Mouse (Mus musculus) embryonic stem cell, embryonic (primary cell): Measurements from ENCODE around the gene Gpr152.

Experiments
- CTCF ChIA-PET, 4 experiments: fragments of 300-600 bp in 2 of 4; fragments of 350-600 bp in 2 of 4; sonication (Branson Sonifier 250); formaldehyde crosslinking; loops; one replicate each; lab custom pipeline; 2022; ENCODE audit warnings: inconsistent platforms in 2 of 4; lab: Charles Lee
- POLR2A ChIA-PET, 4 experiments: fragments of 300-600 bp in 2 of 4; fragments of 350-600 bp in 2 of 4; sonication (Branson Sonifier 250); formaldehyde crosslinking; loops; one replicate each; lab custom pipeline; 2022; ENCODE audit warnings: antibody characterized with exemption in 4 of 4, inconsistent platforms in 1 of 4; lab: Charles Lee

The Gpr152 gene

GRCm38 (mm10) chr19:4139446-4139845 lies at the start of gene Gpr152:
Gene Gpr152, plus strand, starts transcription at chr19:4139787.
- ChIA-PET POLR2A (interaction anchor here in 3 of 4 experiments (0.5 to 9.5 kb wide), 17 partner anchors 8 to 179 kb away, joined by 3 to 67 read pairs (median 4); partner anchors contain the start of genes Rps6kb2 (in 2 of the 3), Aip (in 1 of the 3), Cdk2ap2 (in 1 of the 3) and Rad9a (in 1 of the 3)), CTCF (interaction anchor here in 3 of 4 experiments (0.5 to 6.1 kb wide), 3 partner anchors 13 to 422 kb away, joined by 3 to 29 read pairs (median 8); partner anchors contain the start of gene Aip (in 1 of the 3))

- CTCF ChIA-PET: interaction anchor here in 1 of 4 experiments (1.1 kb wide), 1 partner anchor 116 kb away, joined by 4 read pairs; no protein-coding TSS in a partner anchor
- POLR2A ChIA-PET: interaction anchor here in 3 of 4 experiments (0.5 to 1.2 kb wide), 6 partner anchors 9 to 178 kb away, joined by 3 to 4 read pairs (median 4); partner anchors contain the start of gene Aip (in 1 of the 3)
Measured at GRCm38 (mm10) chr19:4090446-4090845, 49.1 kb upstream of the Gpr152 start.

GRCm38 (mm10) chr19:4091383-4091782 lies 48.2 kb upstream of the Gpr152 start:
- ChIA-PET POLR2A (interaction anchor here in 1 of 4 experiments (1.0 kb wide), 1 partner anchor 34 kb away, joined by 4 read pairs; the partner anchor contains the start of gene Aip), CTCF (interaction anchor here in 1 of 4 experiments (0.7 kb wide), 1 partner anchor 350 kb away, joined by 3 read pairs; no protein-coding TSS in a partner anchor)

GRCm38 (mm10) chr19:4092750-4093149 lies 46.8 kb upstream of the Gpr152 start:
- POLR2A ChIA-PET: interaction anchor here in 2 of 4 experiments (0.8 to 3.3 kb wide), 12 partner anchors 9 to 139 kb away, joined by 3 to 19 read pairs (median 4); partner anchors contain the start of genes Aip (in 1 of the 2), Gstp1 (in 1 of the 2), Gstp2 (in 1 of the 2) and Ndufv1 (in 1 of the 2)
- CTCF ChIA-PET: interaction anchor here in 3 of 4 experiments (0.6 to 1.3 kb wide), 5 partner anchors 9 to 80 kb away, joined by 3 to 5 read pairs (median 3); partner anchors contain the start of gene Ndufv1 (in 1 of the 3)

- ChIA-PET POLR2A (interaction anchor here in 3 of 4 experiments (0.8 to 3.3 kb wide), 22 partner anchors 8 to 189 kb away, joined by 3 to 19 read pairs (median 4); partner anchors contain the start of genes Aip (in 1 of the 3), Ankrd13d (in 1 of the 3), Gstp1 (in 1 of the 3) and Gstp2 (in 1 of the 3)), CTCF (interaction anchor here in 3 of 4 experiments (0.6 to 3.1 kb wide), 5 partner anchors 9 to 140 kb away, joined by 3 to 11 read pairs (median 4); partner anchors contain the start of gene Aip (in 1 of the 3))
Measured at GRCm38 (mm10) chr19:4093772-4094171, 45.8 kb upstream of the Gpr152 start.

GRCm38 (mm10) chr19:4094348-4094747 lies 45.2 kb upstream of the Gpr152 start:
- ChIA-PET POLR2A (interaction anchor here (0.5 to 3.3 kb wide), 23 partner anchors 8 to 188 kb away, joined by 3 to 19 read pairs (median 4); partner anchors contain the start of genes Aip (in 1 of the 4), Ankrd13d (in 1 of the 4), Gm49405 (in 1 of the 4) and Gstp2 (in 1 of the 4)), CTCF (interaction anchor here in 3 of 4 experiments (0.6 to 3.1 kb wide), 8 partner anchors 9 to 345 kb away, joined by 3 to 11 read pairs (median 3); partner anchors contain the start of genes AC109138.7 (in 1 of the 3), Aip (in 1 of the 3) and Clcf1 (in 1 of the 3))

GRCm38 (mm10) chr19:4094774-4095303 lies 44.7 kb upstream of the Gpr152 start:
- ChIA-PET CTCF (interaction anchor here (0.6 to 3.1 kb wide), 11 partner anchors 10 to 918 kb away, joined by 3 to 11 read pairs (median 3); partner anchors contain the start of genes AC109138.7 (in 1 of the 4), Aip (in 1 of the 4) and Clcf1 (in 1 of the 4)), POLR2A (interaction anchor here (0.5 to 3.3 kb wide), 21 partner anchors 8 to 137 kb away, joined by 3 to 19 read pairs (median 4); partner anchors contain the start of genes Gm49405 (in 1 of the 4), Gstp2 (in 1 of the 4), Nudt8 (in 1 of the 4) and Pold4 (in 1 of the 4))

GRCm38 (mm10) chr19:4095802-4096201 lies 43.8 kb upstream of the Gpr152 start:
- CTCF ChIA-PET: interaction anchor here in 3 of 4 experiments (0.6 to 3.1 kb wide), 6 partner anchors 11 to 950 kb away, joined by 3 to 23 read pairs (median 8); no protein-coding TSS in a partner anchor
- POLR2A ChIA-PET: interaction anchor here (0.6 to 3.3 kb wide), 9 partner anchors 12 to 642 kb away, joined by 3 to 19 read pairs (median 5); partner anchors contain the start of genes Gm49405 (in 1 of the 4) and Nudt8 (in 1 of the 4)

- POLR2A ChIA-PET: interaction anchor here (0.6 to 3.5 kb wide), 146 partner anchors 8 to 1199 kb away, joined by 3 to 51 read pairs (median 4); partner anchors contain the start of genes Aip (in 3 of the 4), Gstp2 (in 3 of the 4), Ppp1ca (in 3 of the 4) and Rad9a (in 3 of the 4)
- CTCF ChIA-PET: interaction anchor here (0.5 to 2.3 kb wide), 38 partner anchors 9 to 359 kb away, joined by 3 to 17 read pairs (median 4); partner anchors contain the start of genes Aip (in 2 of the 4), Ppp1ca (in 2 of the 4), AC109138.7 (in 1 of the 4) and Ankrd13d (in 1 of the 4)
Measured at GRCm38 (mm10) chr19:4096642-4097440, 42.7 kb upstream of the Gpr152 start, which contains the start of gene Cdk2ap2. Gene Cdk2ap2, plus strand, starts transcription at chr19:4097182.

GRCm38 (mm10) chr19:4097441-4097825 lies 42.2 kb upstream of the Gpr152 start:
- POLR2A ChIA-PET: interaction anchor here (0.6 to 3.5 kb wide), 130 partner anchors 9 to 1198 kb away, joined by 3 to 51 read pairs (median 4); partner anchors contain the start of genes Aip (in 3 of the 4), Gstp2 (in 3 of the 4), 1810055G02Rik (in 2 of the 4) and Aldh3b1 (in 2 of the 4)

GRCm38 (mm10) chr19:4098426-4098825 lies 41.2 kb upstream of the Gpr152 start:
- CTCF ChIA-PET: interaction anchor here (0.6 to 2.2 kb wide), 53 partner anchors 12 to 235 kb away, joined by 3 to 17 read pairs (median 4); partner anchors contain the start of genes Ppp1ca (in 2 of the 4), Rad9a (in 2 of the 4), Aip (in 1 of the 4) and Ankrd13d (in 1 of the 4)

More at GRCm38 (mm10) chr19:4097441-4097825, 42.2 kb upstream of the Gpr152 start:
- CTCF ChIA-PET: interaction anchor here (0.8 to 2.3 kb wide), 32 partner anchors 12 to 359 kb away, joined by 3 to 17 read pairs (median 4); partner anchors contain the start of genes Ppp1ca (in 2 of the 4), AC109138.7 (in 1 of the 4), Aip (in 1 of the 4) and Ankrd13d (in 1 of the 4)

GRCm38 (mm10) chr19:4099056-4099455 lies 40.5 kb upstream of the Gpr152 start:
- ChIA-PET POLR2A (interaction anchor here in 3 of 4 experiments (0.6 to 3.5 kb wide), 33 partner anchors 9 to 940 kb away, joined by 3 to 42 read pairs (median 4); partner anchors contain the start of genes Aip (in 2 of the 3), Pold4 (in 2 of the 3), AC124502.3 (in 1 of the 3) and B4gat1 (in 1 of the 3)), CTCF (interaction anchor here (0.5 to 2.2 kb wide), 54 partner anchors 10 to 417 kb away, joined by 3 to 14 read pairs (median 4); partner anchors contain the start of genes Ppp1ca (in 2 of the 4), Rad9a (in 2 of the 4), Aip (in 1 of the 4) and Ankrd13d (in 1 of the 4))

More at GRCm38 (mm10) chr19:4098426-4098825, 41.2 kb upstream of the Gpr152 start:
- POLR2A ChIA-PET: interaction anchor here in 3 of 4 experiments (0.6 to 3.5 kb wide), 35 partner anchors 14 to 204 kb away, joined by 3 to 42 read pairs (median 4); partner anchors contain the start of genes Pold4 (in 2 of the 3), AC109138.7 (in 1 of the 3), Aip (in 1 of the 3) and Clcf1 (in 1 of the 3)

- ChIA-PET POLR2A (interaction anchor here in 3 of 4 experiments (0.9 to 3.5 kb wide), 11 partner anchors 11 to 132 kb away, joined by 3 to 26 read pairs (median 6); partner anchors contain the start of genes Aip (in 1 of the 3), Ndufv1 (in 1 of the 3) and Pold4 (in 1 of the 3)), CTCF (interaction anchor here in 3 of 4 experiments (0.6 to 2.2 kb wide), 17 partner anchors 11 to 158 kb away, joined by 3 to 14 read pairs (median 4); partner anchors contain the start of genes Aip (in 1 of the 3), Gm49405 (in 1 of the 3), Gstp2 (in 1 of the 3) and Nudt8 (in 1 of the 3))
Measured at GRCm38 (mm10) chr19:4099837-4100717, 39.5 kb upstream of the Gpr152 start, which contains the start of gene Pitpnm1. Gene Pitpnm1, plus strand, starts transcription at chr19:4099998.

GRCm38 (mm10) chr19:4100718-4101261 lies 38.8 kb upstream of the Gpr152 start:
- POLR2A ChIA-PET: interaction anchor here in 2 of 4 experiments (0.9 to 2.1 kb wide), 5 partner anchors 10 to 54 kb away, joined by 3 to 17 read pairs (median 3); no protein-coding TSS in a partner anchor
- CTCF ChIA-PET: interaction anchor here in 2 of 4 experiments (0.6 to 2.2 kb wide), 6 partner anchors 25 to 157 kb away, joined by 3 to 9 read pairs (median 4); partner anchors contain the start of genes Aip (in 1 of the 2) and Gstp2 (in 1 of the 2)
